Mouse (Mus musculus): ENCODE measurements around the gene Mras. TPM values are rescaled to one million over a fixed set of nuclear protein-coding genes. Genes with fewer than 3 reads are reported as not detected.

Mras gene
- polyA plus RNA-seq, 1 experiment from 2014 or later: 12.5 TPM

- 79% methylated on average over 13 of the region's 13 CpGs for WGBS
- Histone ChIP-seq H3K9me3 (no peaks in the 10 kb centered on the region), H3K27ac (no peak overlapping the region), H3K9ac (no peak overlapping the region), H3K4me1 (0 out of 2 replicates have a peak, but pooled peaks cover 5% of the 10 kb centered on the region), H3K27me3 (no peaks in the 10 kb centered on the region), H3K4me2 (no peak overlapping the region), H3K36me3 (no peaks in the 10 kb centered on the region), H3K4me3 (no peak overlapping the region)
- ATAC-seq (ENCODE audit: borderline replicate concordance, extremely low read depth, low FRiP score, low TSS enrichment): no peak
These were observed 39.9 kb downstream of the Mras start for GRCm38 (mm10) chr9:99397056-99397815.

GRCm38 (mm10) chr9:99394366-99394765 lies 42.8 kb downstream of the Mras start:
- H3K27ac ChIP-seq: no peak overlapping the region
- no peaks in the 10 kb centered on the region for H3K36me3 ChIP-seq
- H3K4me3 ChIP-seq: no peak overlapping the region
- ATAC-seq (ENCODE audit: borderline replicate concordance, extremely low read depth, low FRiP score, low TSS enrichment): peak; percentile 23; the same call in 1 of the 2 replicates
- no peak overlapping the region for H3K4me2 ChIP-seq
- WGBS: 83% methylated on average over 11 of the region's 11 CpGs
- H3K9me3 ChIP-seq: no peaks in the 10 kb centered on the region
- no peaks in the 10 kb centered on the region for H3K27me3 ChIP-seq
- no peak overlapping the region for H3K9ac ChIP-seq
- no peaks in the 10 kb centered on the region for H3K4me1 ChIP-seq

GRCm38 (mm10) chr9:99393146-99393545 lies 44.0 kb downstream of the Mras start:
- Histone ChIP-seq H3K9ac (no peak overlapping the region), H3K4me1 (no peaks in the 10 kb centered on the region), H3K27ac (no peak overlapping the region), H3K4me3 (no peak overlapping the region), H3K4me2 (no peak overlapping the region), H3K9me3 (no peaks in the 10 kb centered on the region), H3K36me3 (no peaks in the 10 kb centered on the region), H3K27me3 (no peaks in the 10 kb centered on the region)
- no peak for ATAC-seq (ENCODE audit: borderline replicate concordance, extremely low read depth, low FRiP score, low TSS enrichment)
- WGBS: 90% methylated on average over 8 of the region's 8 CpGs

- H3K9ac ChIP-seq: no peak overlapping the region
- no peak overlapping the region for H3K4me3 ChIP-seq
- no peaks in the 10 kb centered on the region for H3K4me1 ChIP-seq
- no peak for ATAC-seq (ENCODE audit: borderline replicate concordance, extremely low read depth, low FRiP score, low TSS enrichment)
- H3K27ac ChIP-seq: no peak overlapping the region
- H3K4me2 ChIP-seq: no peak overlapping the region
- WGBS: 91% methylated on average over 10 of the region's 10 CpGs
- no peaks in the 10 kb centered on the region for H3K9me3 ChIP-seq
- no peaks in the 10 kb centered on the region for H3K36me3 ChIP-seq
- H3K27me3 ChIP-seq: no peaks in the 10 kb centered on the region
These were observed 45.6 kb downstream of the Mras start for GRCm38 (mm10) chr9:99391557-99391956.

- Histone ChIP-seq H3K4me3 (no peak overlapping the region), H3K36me3 (no peaks in the 10 kb centered on the region), H3K27me3 (no peaks in the 10 kb centered on the region), H3K4me2 (no peak overlapping the region), H3K9me3 (no peaks in the 10 kb centered on the region), H3K9ac (no peak overlapping the region), H3K4me1 (no peaks in the 10 kb centered on the region), H3K27ac (no peak overlapping the region)
- no peak for ATAC-seq (ENCODE audit: borderline replicate concordance, extremely low read depth, low FRiP score, low TSS enrichment)
- WGBS: 33% methylated on average over 2 of the region's 2 CpGs
These were observed 46.5 kb downstream of the Mras start for GRCm38 (mm10) chr9:99390716-99391115.

GRCm38 (mm10) chr9:99390201-99390600 lies 47.0 kb downstream of the Mras start:
- Histone ChIP-seq H3K4me1 (no peaks in the 10 kb centered on the region), H3K9ac (no peak overlapping the region), H3K27me3 (no peaks in the 10 kb centered on the region), H3K4me2 (no peak overlapping the region), H3K36me3 (no peaks in the 10 kb centered on the region), H3K27ac (no peak overlapping the region), H3K4me3 (no peak overlapping the region), H3K9me3 (no peaks in the 10 kb centered on the region)
- no peak for ATAC-seq (ENCODE audit: borderline replicate concordance, extremely low read depth, low FRiP score, low TSS enrichment)
- WGBS: 53% methylated on average over 5 of the region's 5 CpGs

GRCm38 (mm10) chr9:99389506-99389905 lies 47.7 kb downstream of the Mras start:
- Histone ChIP-seq H3K27me3 (no peaks in the 10 kb centered on the region), H3K27ac (no peak overlapping the region), H3K9ac (no peak overlapping the region), H3K9me3 (no peaks in the 10 kb centered on the region), H3K4me1 (no peaks in the 10 kb centered on the region), H3K4me3 (no peak overlapping the region), H3K36me3 (no peaks in the 10 kb centered on the region), H3K4me2 (no peak overlapping the region)
- WGBS: 71% methylated on average over 8 of the region's 8 CpGs
- no peak for ATAC-seq (ENCODE audit: borderline replicate concordance, extremely low read depth, low FRiP score, low TSS enrichment)

- H3K9ac ChIP-seq: no peak overlapping the region
- ATAC-seq (ENCODE audit: borderline replicate concordance, extremely low read depth, low FRiP score, low TSS enrichment): no peak
- H3K27ac ChIP-seq: no peak overlapping the region
- no peaks in the 10 kb centered on the region for H3K9me3 ChIP-seq
- H3K27me3 ChIP-seq: no peaks in the 10 kb centered on the region
- H3K4me1 ChIP-seq: no peaks in the 10 kb centered on the region
- no peaks in the 10 kb centered on the region for H3K36me3 ChIP-seq
- no peak overlapping the region for H3K4me3 ChIP-seq
- 67% methylated on average over 9 of the region's 9 CpGs for WGBS
- H3K4me2 ChIP-seq: no peak overlapping the region
These were observed 48.3 kb downstream of the Mras start for GRCm38 (mm10) chr9:99388856-99389255.

- Histone ChIP-seq H3K36me3 (no peaks in the 10 kb centered on the region), H3K4me3 (no peak overlapping the region), H3K9ac (no peak overlapping the region), H3K27me3 (no peaks in the 10 kb centered on the region), H3K27ac (no peak overlapping the region), H3K4me2 (no peak overlapping the region), H3K9me3 (no peaks in the 10 kb centered on the region), H3K4me1 (no peaks in the 10 kb centered on the region)
- 72% methylated on average over 5 of the region's 5 CpGs for WGBS
- ATAC-seq (ENCODE audit: borderline replicate concordance, extremely low read depth, low FRiP score, low TSS enrichment): no peak
These were observed 49.1 kb downstream of the Mras start for GRCm38 (mm10) chr9:99388078-99388477.

- no peak for ATAC-seq (ENCODE audit: borderline replicate concordance, extremely low read depth, low FRiP score, low TSS enrichment)
- no peak overlapping the region for H3K27ac ChIP-seq
- no peaks in the 10 kb centered on the region for H3K9me3 ChIP-seq
- no peak overlapping the region for H3K4me3 ChIP-seq
- no peaks in the 10 kb centered on the region for H3K27me3 ChIP-seq
- no peaks in the 10 kb centered on the region for H3K36me3 ChIP-seq
- no peak overlapping the region for H3K9ac ChIP-seq
- no peak overlapping the region for H3K4me2 ChIP-seq
- no peaks in the 10 kb centered on the region for H3K4me1 ChIP-seq
- WGBS: 59% methylated on average over 9 of the region's 9 CpGs
These were observed 54.6 kb downstream of the Mras start for GRCm38 (mm10) chr9:99382556-99382955.

GRCm38 (mm10) chr9:99379194-99379593 lies 58.0 kb downstream of the Mras start:
- Histone ChIP-seq H3K9me3 (no peaks in the 10 kb centered on the region), H3K27ac (no peak overlapping the region), H3K4me1 (no peaks in the 10 kb centered on the region), H3K9ac (no peak overlapping the region), H3K27me3 (no peaks in the 10 kb centered on the region), H3K4me3 (no peak overlapping the region), H3K36me3 (no peaks in the 10 kb centered on the region), H3K4me2 (no peak overlapping the region)
- no peak for ATAC-seq (ENCODE audit: borderline replicate concordance, extremely low read depth, low FRiP score, low TSS enrichment)
- WGBS: 54% methylated on average over 5 of the region's 5 CpGs

GRCm38 (mm10) chr9:99376591-99377418 lies 60.4 kb downstream of the Mras start:
- no peak overlapping the region for H3K27ac ChIP-seq
- no peaks in the 10 kb centered on the region for H3K27me3 ChIP-seq
- no peaks in the 10 kb centered on the region for H3K9me3 ChIP-seq
- H3K9ac ChIP-seq: no peak overlapping the region
- H3K4me3 ChIP-seq: no peak overlapping the region
- WGBS: 6% methylated on average over 14 of the region's 14 CpGs
- H3K4me1 ChIP-seq: no peaks in the 10 kb centered on the region
- H3K36me3 ChIP-seq: no peaks in the 10 kb centered on the region
- ATAC-seq (ENCODE audit: borderline replicate concordance, extremely low read depth, low FRiP score, low TSS enrichment): no peak
- H3K4me2 ChIP-seq: no peak overlapping the region

Measured in lung, embryonic 15.5 days (tissue).